Mouse (Mus musculus) spleen, adult 2 months (tissue): Measurements from ENCODE around the gene Mfsd4b3. TPM values are rescaled to one million over a fixed set of nuclear protein-coding genes. Genes with fewer than 3 reads are reported as not detected.
A peak's percentile ranks its signal among the peaks of the same experiment; 100 is the strongest.

Experiments used
- DNase-seq, 2 experiments: peaks; one replicate each; pipeline versions ENCODE4 v3.0.0 to v3.0.0-alpha.2; 2012 to 2021; ENCODE audit warnings: low spot score in 2 of 2, low read depth in 1 of 2
- H3K27ac ChIP-seq: fragments of 200-500 bp; 2 replicates; pipeline ENCODE4 v1.5.1; 2012; ENCODE audit warnings: low read length, inconsistent platforms; ENCODE audit not compliant: insufficient read depth
- H3K27me3 ChIP-seq: fragments of 200-500 bp; 2 replicates; pipeline ENCODE4 v1.6.1; 2012; ENCODE audit warnings: mild to moderate bottlenecking, moderate library complexity, low read length, inconsistent platforms; ENCODE audit not compliant: control insufficient read depth, insufficient read depth
- H3K36me3 ChIP-seq: fragments of 200-500 bp; 2 replicates; pipeline ENCODE4 v1.6.1; 2012; ENCODE audit warnings: mild to moderate bottlenecking, low read length, inconsistent platforms; ENCODE audit not compliant: control insufficient read depth, insufficient read depth
- H3K4me1 ChIP-seq: fragments of 200-500 bp; 2 replicates; pipeline ENCODE4 v1.6.1; 2011; ENCODE audit warnings: inconsistent platforms; ENCODE audit not compliant: control insufficient read depth, insufficient read depth, insufficient read length
- H3K4me3 ChIP-seq: fragments of 200-500 bp; 2 replicates; pipeline ENCODE4 v1.5.1; 2011; ENCODE audit warnings: mild to moderate bottlenecking, inconsistent platforms; ENCODE audit not compliant: insufficient read depth, insufficient read length; ENCODE audit errors: extremely low read depth
- CTCF ChIP-seq: fragments of 200-500 bp; IDR thresholded peaks from 2 replicates; pipeline ENCODE4 v1.5.1; 2011; ENCODE audit warnings: mild to moderate bottlenecking, inconsistent platforms; ENCODE audit not compliant: insufficient read depth, insufficient read length, insufficient replicate concordance; ENCODE audit errors: extremely low read depth
- POLR2A ChIP-seq: fragments of 200-500 bp; IDR thresholded peaks from 2 replicates; pipeline ENCODE4 v1.6.1; 2011; ENCODE audit warnings: low read depth, low read length, inconsistent platforms
- WGBS: fragments of 180-500 bp; shearing (Covaris S2); methylation state at CpG from one replicate; pipeline ENCODE4 v1.1.7; 2018; 5-methylcytosine and 5-hydroxymethylcytosine counted together
- polyA plus RNA-seq: library from polyadenylated mRNA; depleted of rRNA; stranded (reverse); fragments of >200 nt; gene quantifications from 2 replicates; pipeline ENCODE4 v1.2.3, GENCODE M21; 2012; rRNA removed

The Mfsd4b3 gene
- polyA plus RNA-seq, 1 experiment, result 0.05 TPM

DNA sequence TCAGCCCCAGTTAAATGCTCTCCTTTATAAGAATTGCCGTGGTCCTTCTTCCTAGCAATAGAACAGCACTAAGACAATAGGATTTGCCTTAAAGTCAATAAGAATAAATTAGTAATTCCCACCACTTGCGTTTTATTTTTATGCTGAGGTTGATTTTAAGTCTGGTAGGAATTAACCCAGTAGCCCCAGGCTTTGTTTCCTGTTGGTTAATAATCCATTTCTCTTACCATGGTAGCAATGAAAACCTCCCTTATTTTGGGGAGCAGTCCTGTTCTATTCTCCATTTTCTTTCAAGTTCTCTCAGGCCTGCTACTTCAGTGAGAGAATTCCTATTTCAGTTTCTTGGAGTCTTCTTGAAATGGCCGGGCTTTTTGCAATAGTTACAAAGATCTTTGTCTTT is 55.8 kb downstream of the Mfsd4b3 start:
- no peak for DNase-seq
- Histone ChIP-seq H3K27me3 (no peaks in the 10 kb centered on the region), H3K36me3 (no peaks in the 10 kb centered on the region), H3K4me1 (no peaks in the 10 kb centered on the region), H3K27ac (no peak overlapping the region), H3K4me3 (no peak overlapping the region)
- TF ChIP-seq CTCF (no peak), POLR2A (no peak)
- 93% methylated on average over 3 of the region's 3 CpGs for WGBS

GRCm38 (mm10) chr10:39898874-39899371 is 61.0 kb downstream of the Mfsd4b3 start, which contains the start of gene Mfsd4b4:
TSS of gene Mfsd4b4 (minus strand) at chr10:39899238.
- Histone ChIP-seq H3K4me1 (no peaks in the 10 kb centered on the region), H3K27ac (peak within 1 kb of the TSS; percentile 26), H3K36me3 (no peaks in the 10 kb centered on the region), H3K4me3 (peak within 1 kb of the TSS; percentile 83), H3K27me3 (no peaks in the 10 kb centered on the region)
- WGBS, result under 1% methylated on average over 41 of the region's 41 CpGs
- TF ChIP-seq CTCF (no peak), POLR2A (peak; percentile 45)
- DNase-seq, result peak; percentile 50 to 74

Other genes with a start within 250 kb of the Mfsd4b3 start
- gene Rev3l, start 228.0 kb downstream of the Mfsd4b3 start, polyA plus RNA-seq, result 7.7 and 8.4 TPM in 2 replicates
- gene Mfsd4b4, start 60.9 kb downstream of the Mfsd4b3 start, polyA plus RNA-seq, result 1.6 TPM in 2 replicates
- not detected in 2 replicates for gene Mfsd4b2, start 33.2 kb downstream of the Mfsd4b3 start, polyA plus RNA-seq
- gene Mfsd4b5, start 26.5 kb upstream of the Mfsd4b3 start, polyA plus RNA-seq, result 0.08 and 0.09 TPM in 2 replicates
- gene Mfsd4b1, start 65.1 kb upstream of the Mfsd4b3 start, polyA plus RNA-seq, result 0.07 TPM in 1 of 2 replicates, not detected in the other
- gene Slc16a10, start 182.1 kb upstream of the Mfsd4b3 start, polyA plus RNA-seq, result 27.8 and 36.9 TPM in 2 replicates